Mouse (Mus musculus) spleen, postnatal 4 days (tissue): ENCODE results near the gene Coro1a.
"Not testable (repeated sequence)": the region's sequence is repeated elsewhere in the genome, so short reads cannot be mapped to it uniquely, and the experiment has no call there.

ENCODE experiments used
- DNase-seq, 2 experiments: peaks; one replicate each; pipeline ENCODE4 v3.0.0; 2022; ENCODE audit warnings: low spot score in 2 of 2

Gene Coro1a

DNA sequence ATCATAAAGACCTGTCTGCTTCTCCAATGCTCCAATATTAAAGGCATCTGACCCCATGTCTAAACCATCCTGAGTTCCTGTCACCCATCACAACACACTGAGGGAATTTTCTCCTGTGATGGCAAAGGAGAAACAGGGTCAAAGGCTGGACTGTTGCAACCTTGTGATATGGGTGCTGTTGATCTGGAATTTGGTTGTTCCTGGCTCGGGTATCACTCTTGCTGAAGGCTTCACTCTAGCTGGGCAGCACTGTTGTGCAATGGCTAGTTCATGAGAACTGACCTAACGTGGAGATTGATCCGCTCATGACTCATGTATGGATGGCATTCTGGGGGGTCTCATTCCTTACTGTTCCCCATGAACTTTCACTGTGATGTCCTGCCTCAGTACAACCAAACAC is 18.6 kb downstream of the Coro1a start:
- DNase-seq, result no peak

DNA sequence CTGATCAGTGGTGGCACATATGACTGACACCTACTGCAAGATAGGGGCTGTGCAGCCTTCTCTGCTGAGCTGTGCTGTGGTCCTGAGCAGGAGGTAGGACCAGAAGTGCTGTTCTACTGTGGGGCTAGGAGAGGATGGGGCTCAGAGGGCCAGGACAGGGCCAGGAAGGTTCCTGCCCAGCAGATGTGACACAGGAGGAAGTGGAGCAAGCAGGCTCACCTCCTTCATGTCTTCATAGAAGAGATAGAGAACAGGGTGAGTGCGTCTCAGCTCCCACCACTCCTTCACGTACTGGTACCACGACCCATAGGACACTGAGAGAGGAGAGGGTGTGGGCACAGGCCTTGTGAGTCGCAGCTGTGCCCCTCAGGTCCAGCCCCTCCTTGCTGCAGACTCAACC is 19.4 kb downstream of the Coro1a start:
- not testable (repeated sequence) for DNase-seq

- DNase-seq, result no peak
Observed at GRCm38 (mm10) chr7:126681221-126681620, 26.4 kb downstream of the Coro1a start.

DNA sequence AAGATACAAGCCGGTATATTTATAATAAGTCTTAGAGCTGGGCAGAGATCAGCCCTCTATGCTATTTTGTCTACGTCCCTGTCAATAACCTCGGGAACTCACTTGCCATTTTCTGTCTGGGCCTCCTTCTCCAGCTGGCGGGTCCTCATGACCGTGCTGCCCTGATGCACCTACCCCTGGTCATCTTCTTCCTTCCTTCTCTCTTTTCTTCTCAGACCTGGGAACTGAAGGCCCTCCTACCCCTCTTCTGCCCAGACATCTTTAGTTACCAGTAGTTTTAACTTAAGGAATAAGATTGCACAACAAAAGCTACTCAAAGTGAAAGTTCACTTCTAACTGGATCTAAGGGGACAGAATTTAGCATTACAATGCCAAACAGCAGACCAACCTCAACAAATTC is 27.9 kb downstream of the Coro1a start:
- DNase-seq, result no peak

- no peak for DNase-seq
Observed at GRCm38 (mm10) chr7:126678545-126679341, 28.8 kb downstream of the Coro1a start.

DNA sequence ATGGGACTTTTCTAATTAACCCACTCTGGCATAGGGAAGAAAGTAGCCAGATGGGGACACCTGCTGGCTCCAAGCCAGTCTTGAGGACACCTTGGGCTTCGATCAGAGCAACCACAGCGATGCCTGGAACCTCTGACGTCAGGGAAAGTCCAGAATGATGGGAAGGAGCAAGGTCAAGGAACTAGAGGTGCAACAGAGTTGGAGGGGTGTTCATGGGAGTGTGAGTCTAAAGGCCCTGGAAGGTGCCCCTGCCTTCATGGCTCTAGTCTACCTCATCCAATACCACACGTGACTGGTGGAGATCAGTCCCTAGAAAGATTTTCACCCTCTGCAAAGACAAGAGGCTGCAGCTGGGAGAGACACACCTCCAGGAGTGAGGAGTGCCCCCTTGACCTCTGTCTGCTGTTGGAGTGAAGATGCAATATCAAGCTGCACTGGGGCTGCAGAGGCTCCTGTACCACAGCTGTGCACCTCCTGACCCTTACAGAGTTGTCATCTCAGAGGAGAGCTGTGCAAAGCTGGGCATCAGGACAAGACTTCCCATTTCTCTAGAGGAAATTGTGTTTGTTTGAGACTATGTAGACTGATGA is 30.9 kb downstream of the Coro1a start:
- no peak for DNase-seq

DNA sequence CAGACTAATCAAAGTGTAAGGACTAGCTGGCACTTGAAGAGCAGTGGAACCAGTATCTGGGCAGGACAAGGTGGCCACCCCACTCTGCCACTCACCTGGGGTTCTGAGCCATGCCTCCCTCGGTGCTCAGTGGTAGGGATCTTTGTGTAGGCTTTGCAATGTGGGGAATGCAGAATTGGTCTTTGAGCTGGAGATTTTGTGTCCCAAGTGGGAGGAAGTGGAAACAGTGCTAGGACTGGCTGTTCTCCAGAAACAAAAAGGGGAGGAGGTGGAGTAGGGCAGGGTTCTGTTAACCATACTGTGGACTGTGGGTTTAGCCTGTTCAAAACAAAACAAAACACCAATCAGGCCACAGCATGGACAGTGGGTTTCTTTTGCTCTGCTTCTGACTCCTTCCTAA is 31.4 kb downstream of the Coro1a start, which contains the start of gene Sult1a1:
TSS of gene Sult1a1 (minus strand) at position 226 of the 400 bp plus-strand sequence.
- no peak for DNase-seq

DNA sequence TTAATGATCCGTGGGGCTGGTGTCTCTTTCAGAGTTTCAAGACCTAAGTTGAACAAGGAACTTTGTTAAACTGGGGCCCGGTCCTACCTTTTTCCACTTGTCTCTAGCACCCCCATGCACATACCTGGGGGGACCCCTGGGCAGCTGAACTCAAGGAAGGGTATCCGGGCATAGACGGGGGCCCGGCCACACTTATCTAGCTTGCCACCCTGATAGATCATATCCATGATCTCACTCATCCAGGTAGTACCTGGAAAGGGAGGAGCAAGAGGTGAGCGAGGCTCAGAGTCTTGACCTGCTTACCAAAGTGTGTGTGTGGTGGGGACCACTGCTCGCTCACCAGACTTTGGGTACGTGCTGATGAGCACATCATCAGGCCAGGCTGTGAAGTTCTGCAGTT is 32.5 kb downstream of the Coro1a start:
- no peak for DNase-seq

DNA sequence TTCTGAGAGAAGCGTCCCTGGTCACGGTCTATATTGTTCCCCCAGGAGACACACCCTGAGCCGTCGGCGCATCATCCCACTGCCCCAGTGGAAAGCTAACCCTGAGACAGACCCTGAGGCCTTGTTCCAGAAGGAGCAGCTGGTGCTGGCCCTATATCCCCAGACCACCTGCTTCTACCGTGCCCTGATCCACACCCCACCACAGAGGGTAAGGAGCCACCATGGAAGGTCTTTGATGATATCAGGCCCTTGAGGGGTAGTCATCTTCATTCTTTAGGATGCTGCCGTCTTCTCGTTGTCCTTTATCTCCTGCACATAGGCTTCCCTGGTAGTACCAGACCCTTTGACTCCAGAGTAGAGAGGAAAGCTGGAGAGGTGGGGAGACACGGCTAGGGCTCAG is 35.5 kb downstream of the Coro1a start:
- no peak for DNase-seq

GRCm38 (mm10) chr7:126670152-126670551 is 37.4 kb downstream of the Coro1a start:
- DNase-seq, result no peak

DNA sequence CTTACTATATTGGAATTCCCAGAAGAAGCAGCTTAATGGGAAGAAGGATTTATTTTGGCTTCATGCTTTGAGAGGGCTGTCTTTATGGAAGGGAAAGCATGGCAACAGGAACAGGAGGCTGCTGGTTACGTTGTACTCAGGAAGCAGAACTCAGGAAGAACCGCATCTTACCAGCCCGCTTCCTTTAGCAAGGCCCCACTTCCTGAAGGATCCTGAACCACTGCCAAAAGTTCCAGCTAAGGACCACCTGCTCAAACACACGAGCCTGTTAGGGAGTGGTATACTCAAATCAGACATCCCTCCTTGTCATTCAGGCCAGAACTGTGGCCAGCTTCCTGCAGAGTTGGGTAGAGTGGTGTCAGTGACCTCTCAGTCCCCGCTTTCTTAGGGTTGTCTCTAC is 39.1 kb downstream of the Coro1a start:
- no peak for DNase-seq

DNA sequence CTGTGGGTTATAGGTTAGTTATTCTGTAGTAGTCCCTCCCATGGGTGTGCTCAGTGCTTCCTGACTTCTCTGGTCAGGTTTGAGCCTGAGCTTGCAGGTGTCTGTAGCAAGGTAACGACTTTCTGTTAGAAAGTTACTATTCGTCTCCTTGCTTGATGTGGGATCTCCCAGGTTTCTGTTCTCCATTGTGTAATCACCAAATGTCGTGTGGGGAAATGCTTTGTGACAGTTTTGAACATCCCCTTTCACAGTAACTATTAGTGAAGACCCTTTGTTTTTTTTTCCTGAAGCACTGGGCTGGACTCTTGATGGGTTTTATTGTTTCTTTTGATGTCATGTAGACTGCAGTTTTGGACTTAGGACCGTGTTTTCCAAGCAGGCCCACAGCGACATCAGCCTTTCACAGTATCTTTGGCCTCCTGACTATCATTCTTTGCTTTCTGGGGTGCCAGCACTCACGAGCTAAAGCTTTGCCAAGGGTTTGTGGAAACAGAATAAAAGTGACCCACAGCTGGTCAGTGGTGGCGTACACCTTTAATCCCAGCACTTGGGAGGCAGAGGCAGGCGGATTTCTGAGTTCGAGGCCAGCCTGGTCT is 40.0 kb downstream of the Coro1a start:
- DNase-seq, result no peak

DNA sequence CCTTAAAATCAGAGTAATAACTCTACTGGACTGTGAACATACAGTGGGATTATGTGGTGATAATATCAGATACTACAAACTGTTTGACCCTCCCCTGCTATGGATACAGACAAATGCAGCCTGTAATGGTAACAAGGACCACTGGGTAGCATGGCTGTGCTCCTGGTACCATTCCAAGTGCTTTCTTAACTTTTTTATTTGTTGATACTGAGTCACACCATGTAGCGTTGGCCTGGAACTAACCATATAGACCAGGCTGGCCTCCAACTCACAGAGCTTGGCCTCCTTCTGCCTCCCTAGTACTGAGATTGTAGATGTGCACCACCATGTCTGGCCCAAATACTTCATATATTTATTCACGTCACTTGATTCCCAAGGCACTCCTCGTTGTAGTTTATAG is 42.3 kb downstream of the Coro1a start:
- DNase-seq, result no peak

GRCm38 (mm10) chr7:126663646-126664045 is 43.9 kb downstream of the Coro1a start:
- DNase-seq, result no peak

GRCm38 (mm10) chr7:126659771-126660170 is 47.8 kb downstream of the Coro1a start:
- DNase-seq, result no peak

DNA sequence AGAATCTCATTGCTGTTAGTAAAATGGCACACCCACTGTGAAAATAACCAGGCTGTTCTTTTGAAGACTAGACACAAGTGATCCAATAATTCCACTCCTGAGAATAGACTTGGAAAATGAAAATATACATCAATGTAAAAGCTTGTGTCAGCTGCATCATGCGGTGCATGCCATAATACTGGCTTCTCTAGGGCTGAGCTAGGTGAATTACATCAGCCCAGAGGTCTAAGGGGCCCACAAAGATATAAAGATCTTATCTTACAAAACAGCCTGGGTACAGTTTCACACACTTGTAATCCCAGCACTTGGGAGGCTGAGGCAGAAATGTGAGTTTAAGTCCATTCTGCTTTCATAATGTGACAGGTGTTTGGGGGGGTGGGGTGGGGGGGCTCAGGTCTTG is 50.1 kb downstream of the Coro1a start:
- no peak for DNase-seq

GRCm38 (mm10) chr7:126655695-126656094 is 51.9 kb downstream of the Coro1a start:
- no peak for DNase-seq

DNA sequence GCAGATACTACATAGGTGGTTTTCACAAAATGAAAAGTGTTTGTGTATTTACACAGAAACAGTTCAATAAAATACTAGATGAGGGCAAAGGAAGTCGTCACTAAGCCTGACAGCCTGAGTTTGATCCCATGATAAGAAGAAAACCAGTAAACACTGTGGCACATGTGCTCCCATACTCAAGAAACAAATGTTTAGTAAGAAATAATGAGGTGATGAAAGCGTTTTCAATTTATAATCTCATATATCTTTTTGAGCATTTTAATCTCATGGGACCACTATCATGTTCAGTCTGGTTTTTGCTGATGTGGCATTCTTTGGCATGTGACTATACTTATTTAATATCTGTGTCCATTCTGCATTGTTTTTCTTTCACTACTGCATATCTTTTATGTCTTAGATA is 53.6 kb downstream of the Coro1a start:
- no peak for DNase-seq

GRCm38 (mm10) chr7:126650852-126651251 is 56.7 kb downstream of the Coro1a start:
- no peak for DNase-seq
